Mouse (Mus musculus) heart, adult 2 months (tissue): ENCODE data around the gene Creb3.

ENCODE experiments used
- EP300 ChIP-seq: fragments of 200-500 bp; IDR thresholded peaks from 2 replicates; pipeline ENCODE4 v1.6.1; 2011; ENCODE audit warnings: low read depth, low read length, control low read depth; ENCODE audit not compliant: insufficient read depth
- POLR2A ChIP-seq: fragments of 200-500 bp; IDR thresholded peaks from 2 replicates; pipeline ENCODE4 v1.6.1; 2011; ENCODE audit warnings: mild to moderate bottlenecking, low read depth, low read length, control low read depth; ENCODE audit not compliant: insufficient read depth

- TF ChIP-seq EP300 (no peak), POLR2A (no peak)
Measured at GRCm38 (mm10) chr4:43575356-43575755, 13.2 kb downstream of the Creb3 start.
